Mouse (Mus musculus) cerebellum, postnatal 10 days (tissue): ENCODE results near the gene Gm12794.
"Not testable (repeated sequence)": the region's sequence is repeated elsewhere in the genome, so short reads cannot be mapped to it uniquely, and the experiment has no call there.

ENCODE experiments used
- DNase-seq, 2 experiments: peaks; one replicate each; pipeline ENCODE4 v3.0.0; 2021; ENCODE audit warnings: mixed read lengths in 2 of 2

The Gm12794 gene

DNA sequence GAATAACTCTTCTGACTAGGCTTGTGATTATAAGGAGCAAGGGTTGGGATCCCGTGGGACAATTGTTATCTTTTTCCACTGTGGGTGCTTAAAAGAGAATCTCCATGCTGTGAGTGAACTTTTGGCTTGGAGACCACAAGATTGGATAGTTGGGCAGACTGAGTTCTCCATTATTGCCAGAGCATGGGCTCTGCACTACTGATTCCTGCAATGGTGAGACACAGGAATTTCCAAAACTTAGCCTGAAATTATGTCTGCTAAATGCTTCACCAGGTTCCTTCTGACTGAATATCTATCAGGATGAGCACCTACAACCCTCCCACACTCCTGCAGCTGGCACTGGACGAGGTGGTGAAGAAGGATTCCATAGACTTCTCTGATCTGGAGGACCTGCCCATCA, at the start of gene Gm12794:
TSS of gene Gm12794 (plus strand) at position 301 of the 400 bp plus-strand sequence.
- not testable (repeated sequence) for DNase-seq

DNA sequence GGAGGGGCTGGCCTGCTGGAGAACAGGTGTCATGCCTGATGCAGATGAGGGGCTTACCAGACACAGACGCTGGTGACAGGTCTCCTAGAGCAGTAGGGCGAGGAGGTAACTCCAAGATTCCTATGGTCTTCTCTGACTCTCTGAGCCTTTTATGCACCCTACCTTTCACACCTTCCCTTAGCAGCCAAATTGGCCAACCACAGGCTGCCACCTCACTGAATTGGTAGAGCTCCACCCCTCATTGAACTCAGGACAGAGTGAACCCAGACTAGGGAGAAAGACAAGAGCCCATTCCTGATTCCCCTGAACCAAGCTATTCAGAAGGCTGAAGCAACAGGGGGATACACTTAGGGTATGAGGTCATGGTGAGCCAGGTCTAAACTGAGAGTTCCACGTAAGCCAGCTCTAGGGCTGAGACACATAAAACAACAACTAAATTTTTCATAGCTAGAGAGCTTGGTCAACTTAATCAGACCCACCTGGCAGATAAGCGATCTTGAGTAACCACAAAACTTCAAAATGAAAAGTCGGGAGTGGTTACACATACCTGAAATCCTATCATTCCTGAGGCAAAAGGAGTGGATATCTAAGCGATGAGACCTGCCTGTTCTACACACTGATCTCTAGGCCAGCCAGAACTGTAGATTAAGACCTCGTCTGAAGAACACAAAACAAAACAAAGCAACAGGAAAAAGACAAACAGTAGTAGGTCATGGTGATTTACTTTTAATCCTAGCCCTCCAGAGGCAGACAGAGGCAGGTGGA, 46.4 kb upstream of the Gm12794 start, which contains the start of gene C130073F10Rik:
TSS of gene C130073F10Rik (minus strand) at position 134 of the 765 bp plus-strand sequence.
- no peak for DNase-seq

DNA sequence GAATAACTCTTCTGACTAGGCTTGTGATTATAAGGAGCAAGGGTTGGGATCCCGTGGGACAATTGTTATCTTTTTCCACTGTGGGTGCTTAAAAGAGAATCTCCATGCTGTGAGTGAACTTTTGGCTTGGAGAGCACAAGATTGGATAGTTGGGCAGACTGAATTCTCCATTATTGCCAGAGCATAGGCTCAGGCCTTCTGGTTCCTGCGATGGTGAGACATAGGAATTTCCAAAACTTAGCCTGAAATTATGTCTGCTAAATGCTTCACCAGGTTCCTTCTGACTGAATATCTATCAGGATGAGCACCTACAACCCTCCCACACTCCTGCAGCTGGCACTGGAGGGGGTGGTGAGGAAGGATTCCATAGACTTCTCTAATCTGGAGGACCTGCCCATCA, 31.4 kb upstream of the Gm12794 start, which contains the start of gene Gm12800:
TSS of gene Gm12800 (plus strand) at position 301 of the 400 bp plus-strand sequence.
- DNase-seq: not testable (repeated sequence)

DNA sequence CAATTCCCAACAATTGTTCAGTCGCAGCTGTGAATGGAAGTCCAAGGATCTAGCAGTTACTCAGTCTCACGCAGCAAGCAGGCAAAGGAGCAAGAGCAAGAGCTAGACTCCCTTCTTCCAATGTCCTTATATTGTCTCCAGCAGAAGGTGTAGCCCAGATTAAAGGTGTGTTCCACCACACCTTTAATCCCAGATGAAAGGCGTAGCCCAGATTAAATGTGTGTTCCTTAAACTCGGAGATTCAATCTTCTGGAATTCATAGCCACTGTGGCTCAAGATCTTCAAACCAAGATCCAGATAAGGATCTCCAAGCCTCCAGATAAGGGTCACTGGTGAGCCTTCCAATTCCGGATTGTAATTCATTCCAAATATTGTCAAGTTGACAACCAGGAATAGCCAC, 40.7 kb downstream of the Gm12794 start, which contains the start of gene Gm12790:
TSS of gene Gm12790 (minus strand) at position 101 of the 400 bp plus-strand sequence.
- DNase-seq: not testable (repeated sequence)

DNA sequence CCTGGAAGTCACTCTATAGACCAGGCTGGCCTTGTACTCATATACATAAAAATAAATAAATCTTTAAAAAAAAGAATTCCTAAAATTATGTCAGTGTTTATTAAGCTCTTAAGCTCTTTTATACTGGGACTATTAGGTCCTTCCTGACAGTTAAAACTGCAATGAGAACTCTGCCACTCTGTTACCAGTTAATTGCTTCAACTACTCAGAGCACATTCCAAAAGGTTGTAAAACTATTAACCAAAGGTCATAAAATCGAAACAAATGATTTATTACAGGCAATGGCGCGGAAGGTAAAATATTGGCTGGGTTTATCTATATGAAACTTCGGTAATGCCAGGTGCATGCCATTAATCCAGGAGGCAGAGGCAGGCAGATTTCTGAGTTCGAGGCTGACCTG, 45.5 kb downstream of the Gm12794 start:
- DNase-seq: no peak

DNA sequence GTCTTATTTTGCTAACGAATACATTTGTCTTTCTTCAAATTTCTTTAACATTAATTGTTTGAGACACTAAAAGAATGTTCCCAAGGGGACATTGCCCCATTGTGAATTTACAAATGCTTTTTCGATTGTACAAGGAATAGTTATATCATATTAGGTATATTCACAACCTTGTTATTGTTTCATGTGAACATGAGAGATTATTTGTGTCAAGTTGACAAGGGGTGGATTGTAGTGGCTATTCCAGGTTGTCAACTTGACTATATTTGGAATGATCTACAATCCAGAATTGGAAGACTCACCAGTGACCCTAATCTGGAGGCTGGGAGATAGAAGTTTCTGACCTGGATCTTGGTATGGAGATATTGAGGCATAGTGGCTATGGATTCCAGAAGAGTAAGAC, 46.1 kb downstream of the Gm12794 start, which contains the start of gene Gm12789:
TSS of gene Gm12789 (plus strand) at position 301 of the 400 bp plus-strand sequence.
- DNase-seq: not testable (repeated sequence)
